Mouse (Mus musculus) left cerebral cortex, postnatal 4 days (tissue): ENCODE results near the gene Rhot2. TPM values are rescaled to one million over a fixed set of nuclear protein-coding genes. Genes with fewer than 3 reads are reported as not detected.
A peak's percentile ranks its signal among the peaks of the same experiment; 100 is the strongest.
"Not testable (repeated sequence)": the region's sequence is repeated elsewhere in the genome, so short reads cannot be mapped to it uniquely, and the experiment has no call there.

Experiments
- DNase-seq: peaks from one replicate; pipeline ENCODE4 v3.0.0-alpha.2; 2022
- intact Hi-C: fragments of 180-260 bp; cut with DNase I; formaldehyde crosslinking; loops from one replicate; pipeline ENCODE4 v1.15.1; 2025
- total RNA-seq, 2 experiments: library from RNA; stranded (reverse); gene quantifications; 2 replicates each; pipeline ENCODE4 v1.2.3; 2021

The Rhot2 gene
- total RNA-seq, 2 experiments from 2014 or later: 58.5 to 65.2 TPM

DNA sequence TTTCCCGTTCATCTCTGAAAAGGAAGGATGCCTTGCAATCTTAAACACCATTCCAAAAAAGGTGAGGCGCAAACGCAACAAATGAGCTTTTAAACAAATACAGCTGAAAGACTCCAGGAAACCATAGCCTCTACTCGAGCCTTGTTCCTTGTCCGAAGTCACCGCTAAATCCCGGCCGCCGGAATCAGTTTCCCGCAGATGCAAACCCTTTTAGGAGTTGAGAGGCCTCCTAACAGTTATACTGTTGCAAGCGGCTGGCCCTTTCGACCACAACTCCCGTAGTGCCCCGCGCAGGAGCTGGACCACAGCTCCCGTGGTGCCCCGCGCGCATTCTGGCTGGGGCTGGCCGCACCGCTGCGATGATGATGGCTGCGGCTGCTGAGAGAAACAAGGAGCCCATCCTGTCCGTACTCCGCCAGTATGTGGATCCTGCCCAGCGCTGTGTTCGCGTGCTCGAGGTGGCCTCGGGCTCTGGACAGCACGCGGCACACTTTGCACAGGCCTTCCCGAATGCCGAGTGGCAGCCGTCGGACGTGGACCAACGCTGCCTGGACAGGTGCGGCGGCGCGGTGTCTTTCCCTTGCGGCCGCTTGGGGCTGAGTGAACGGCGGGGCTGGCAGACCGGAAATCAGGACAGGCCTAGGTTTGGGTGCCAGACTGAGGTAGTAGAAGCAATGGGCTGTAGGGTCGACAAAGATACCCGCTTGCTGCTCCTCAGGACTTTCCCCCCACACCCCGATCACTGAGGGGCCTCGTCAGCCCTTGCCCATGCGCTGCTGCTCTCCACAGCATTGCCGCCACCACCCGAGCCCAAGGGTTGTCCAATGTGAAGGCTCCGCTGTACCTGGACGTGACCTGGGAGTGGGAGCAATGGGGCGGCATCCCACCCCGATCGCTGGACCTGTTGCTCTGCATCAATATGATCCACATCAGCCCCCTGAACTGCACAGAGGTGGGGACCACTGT lies 30.8 kb upstream of the Rhot2 start:
- intact Hi-C loops: no loop called here
- peak; percentile 93 for DNase-seq

- DNase-seq: peak; percentile 92
- intact Hi-C loops: no loop called here
Measured at GRCm38 (mm10) chr17:25874721-25875170, 30.1 kb upstream of the Rhot2 start, which contains the start of gene Mettl26. Mettl26 (plus strand) TSS chr17:25875074.

DNA sequence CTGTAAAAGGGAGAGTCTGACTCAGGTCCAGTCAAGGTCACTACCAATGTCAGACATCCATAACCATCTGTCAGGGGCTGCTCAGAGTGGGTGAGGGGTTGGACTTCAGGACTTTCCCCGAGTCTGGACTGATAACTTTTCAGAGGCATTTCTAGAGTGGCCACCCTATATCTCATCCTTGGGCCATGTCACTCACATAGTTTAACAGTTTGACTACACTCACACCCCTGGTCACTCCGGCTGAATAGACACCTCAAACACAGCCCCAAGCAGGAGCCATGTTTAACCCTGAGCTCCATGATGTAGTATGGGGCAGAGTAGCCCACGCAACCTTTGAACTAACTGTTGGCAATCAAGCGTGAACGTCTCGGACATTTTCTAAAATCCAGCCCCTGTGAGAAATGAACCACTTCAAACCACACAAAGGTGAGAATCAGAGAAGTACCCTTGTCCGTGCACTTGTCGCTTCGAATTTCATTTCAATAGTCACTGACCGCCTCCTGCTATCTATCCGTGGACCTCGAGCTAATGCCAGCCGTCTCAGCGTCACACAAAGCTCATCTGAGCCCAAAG lies 29.6 kb upstream of the Rhot2 start:
- DNase-seq: no peak
- intact Hi-C loops: no loop called here

DNA sequence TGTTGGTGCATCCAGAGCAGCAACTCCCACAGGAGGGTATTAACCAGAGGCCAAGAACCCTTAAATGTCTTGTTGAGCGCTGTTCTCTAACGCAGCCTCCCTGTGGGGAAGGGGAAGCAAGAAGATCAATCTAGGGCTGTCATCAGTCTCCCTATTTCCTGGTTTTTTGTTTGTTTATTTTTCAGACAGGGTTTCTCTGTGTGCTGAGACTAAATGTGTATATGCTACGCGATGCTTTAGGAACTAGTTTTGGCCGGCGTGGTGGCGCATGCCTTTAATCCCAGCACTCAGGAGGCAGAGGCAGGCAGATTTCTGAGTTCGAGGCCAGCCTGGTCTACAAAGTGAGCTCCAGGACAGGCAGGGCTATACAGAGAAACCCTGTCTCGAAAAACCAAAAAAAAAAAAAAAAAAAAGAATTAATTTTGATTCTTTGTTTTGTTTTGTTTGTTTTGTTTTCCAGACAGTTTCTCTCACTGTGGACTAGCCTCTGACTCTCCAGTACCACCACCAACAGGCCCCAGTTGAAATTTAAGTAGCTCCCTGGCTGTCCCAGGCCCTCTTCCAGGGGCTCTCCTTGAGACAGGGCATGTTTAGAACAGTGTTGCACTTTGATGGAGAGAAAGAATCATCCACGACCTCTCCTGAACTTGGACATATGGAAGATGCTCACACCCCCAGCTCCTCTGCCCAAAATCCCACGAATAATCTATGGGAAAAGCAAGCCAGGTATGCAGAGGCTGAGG lies 28.9 kb upstream of the Rhot2 start:
- no peak for DNase-seq
- intact Hi-C loops: no loop called here

- DNase-seq: no peak
- intact Hi-C loops: no loop called here
Measured at GRCm38 (mm10) chr17:25872676-25873075, 28.0 kb upstream of the Rhot2 start.

- intact Hi-C loops, DNase-seq: not testable (repeated sequence)
Measured at GRCm38 (mm10) chr17:25871566-25871965, 26.9 kb upstream of the Rhot2 start.

DNA sequence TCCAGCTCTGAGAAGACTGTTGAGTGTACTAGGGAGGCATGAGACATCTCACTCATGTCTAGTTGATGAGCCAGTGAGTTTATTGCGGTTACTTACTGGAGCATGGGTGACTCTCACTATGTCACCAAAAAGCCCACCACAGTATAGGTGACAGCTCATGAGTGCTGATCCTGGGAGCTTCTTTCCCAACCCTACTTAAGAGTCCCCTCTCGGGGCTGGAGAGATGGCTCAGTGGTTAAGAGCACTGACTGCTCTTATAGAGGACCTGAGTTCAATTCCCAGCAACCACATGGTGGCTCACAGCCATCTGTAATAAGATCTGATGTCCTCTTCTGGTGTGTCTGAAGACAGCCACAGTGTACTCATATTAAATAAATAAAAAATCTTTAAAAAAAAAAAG lies 25.3 kb upstream of the Rhot2 start:
- intact Hi-C loops: no loop called here
- DNase-seq: no peak

DNA sequence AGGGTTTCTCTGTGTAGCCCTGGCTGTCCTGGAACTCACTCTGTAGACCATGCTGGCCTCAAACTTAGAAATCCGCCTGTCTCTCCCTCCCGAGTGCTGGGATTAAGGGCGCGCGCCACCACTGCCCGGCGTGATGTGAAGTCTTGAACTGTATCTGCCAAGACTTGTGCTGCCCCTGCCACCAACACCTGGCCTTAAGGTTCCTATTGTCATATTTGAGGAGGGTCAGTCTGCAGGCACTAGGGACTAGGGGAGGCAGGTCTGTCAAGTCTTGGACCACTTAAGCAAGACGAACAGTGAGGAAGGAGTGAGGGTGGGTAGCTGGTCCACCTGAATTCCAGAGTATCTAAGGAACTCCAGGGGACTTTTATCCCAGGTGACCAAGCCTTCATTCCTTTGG lies 24.8 kb upstream of the Rhot2 start:
- intact Hi-C loops: no loop called here
- DNase-seq: no peak

DNA sequence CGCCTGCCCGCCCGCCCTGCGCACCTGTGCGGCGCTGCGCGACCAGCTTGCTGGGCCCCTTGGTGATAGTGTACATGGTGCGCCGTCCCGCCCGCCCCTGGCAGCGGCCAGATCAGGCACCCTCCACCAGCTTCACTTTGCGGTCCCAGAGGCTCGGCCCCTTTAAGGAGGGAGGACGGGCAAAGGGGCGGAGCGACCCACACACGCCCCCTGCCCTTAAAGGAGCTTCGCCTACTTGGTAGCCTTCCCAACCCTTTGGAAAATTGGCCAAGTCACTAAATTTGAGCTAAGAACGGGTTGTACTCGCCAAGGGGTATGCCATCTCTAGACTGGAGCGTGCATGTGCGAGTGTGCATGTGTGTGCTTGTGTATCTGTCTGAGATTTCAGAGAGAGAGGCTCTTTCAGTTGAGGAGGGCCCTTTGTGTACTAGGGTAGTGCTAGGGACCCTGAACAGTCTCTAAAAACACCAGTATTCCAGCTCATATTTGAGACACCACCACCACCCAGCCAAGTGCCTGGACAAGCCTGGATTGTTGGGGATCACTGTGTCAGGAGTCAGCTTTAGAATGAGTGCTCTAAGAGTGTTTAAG lies 24.0 kb upstream of the Rhot2 start, which contains the start of gene Mcrip2:
Gene Mcrip2 (minus strand): TSS at position 164 of the 591 bp plus-strand sequence.
- intact Hi-C loops: no loop called here
- DNase-seq: peak; percentile 79

- no peak for DNase-seq
- intact Hi-C loops: no loop called here
Measured at GRCm38 (mm10) chr17:25867836-25868600, 23.4 kb upstream of the Rhot2 start.

- intact Hi-C loops: no loop called here
Measured at GRCm38 (mm10) chr17:25867509-25867835, 22.8 kb upstream of the Rhot2 start.

GRCm38 (mm10) chr17:25866172-25866571 lies 21.5 kb upstream of the Rhot2 start:
- intact Hi-C loops: no loop called here
- no peak for DNase-seq

More at GRCm38 (mm10) chr17:25867509-25867835, 22.8 kb upstream of the Rhot2 start:
- DNase-seq: no peak

DNA sequence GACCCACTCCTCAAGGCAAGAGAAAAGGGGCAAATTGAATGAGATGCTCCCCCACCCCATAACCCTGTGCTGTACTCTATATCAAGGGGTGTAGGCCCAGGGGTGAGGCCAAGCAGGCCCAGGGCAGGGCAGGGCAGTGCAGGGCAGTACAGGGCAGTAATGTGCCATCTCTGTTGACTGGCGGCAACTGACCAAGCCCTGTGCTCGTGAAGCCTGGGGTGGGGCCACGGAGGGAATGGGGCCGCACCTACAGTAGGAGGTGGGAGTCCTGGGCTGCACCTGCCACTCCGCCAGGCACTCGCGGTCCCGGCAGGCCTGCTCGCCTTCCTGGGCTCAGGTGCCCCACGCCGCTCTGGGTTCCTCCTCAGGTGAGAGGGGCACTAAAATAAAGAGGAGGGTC lies 20.6 kb upstream of the Rhot2 start:
- DNase-seq: no peak
- intact Hi-C loops: no loop called here

- no peak for DNase-seq
- intact Hi-C loops: no loop called here
Measured at GRCm38 (mm10) chr17:25864311-25864710, 19.7 kb upstream of the Rhot2 start.

DNA sequence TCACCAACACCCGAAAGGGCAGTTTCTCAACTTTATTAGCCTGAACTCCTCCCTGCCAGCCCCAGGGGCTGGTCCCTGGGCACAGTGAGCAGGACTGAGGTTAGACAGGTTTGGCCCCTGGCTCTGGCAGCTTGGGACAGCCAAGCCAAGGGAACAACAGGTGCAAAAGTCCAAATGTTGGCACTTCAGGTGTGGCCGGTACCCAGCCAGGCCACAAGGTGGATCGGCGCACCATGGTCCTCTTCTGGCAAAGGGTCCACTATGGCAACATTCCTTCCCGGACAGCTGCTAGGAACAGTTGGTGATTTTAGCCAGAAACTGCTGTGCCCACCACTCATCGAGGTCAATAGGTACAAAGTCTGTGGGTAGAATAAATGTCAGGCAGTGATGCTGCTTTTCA lies 19.0 kb upstream of the Rhot2 start:
- intact Hi-C loops: no loop called here
- no peak for DNase-seq

DNA sequence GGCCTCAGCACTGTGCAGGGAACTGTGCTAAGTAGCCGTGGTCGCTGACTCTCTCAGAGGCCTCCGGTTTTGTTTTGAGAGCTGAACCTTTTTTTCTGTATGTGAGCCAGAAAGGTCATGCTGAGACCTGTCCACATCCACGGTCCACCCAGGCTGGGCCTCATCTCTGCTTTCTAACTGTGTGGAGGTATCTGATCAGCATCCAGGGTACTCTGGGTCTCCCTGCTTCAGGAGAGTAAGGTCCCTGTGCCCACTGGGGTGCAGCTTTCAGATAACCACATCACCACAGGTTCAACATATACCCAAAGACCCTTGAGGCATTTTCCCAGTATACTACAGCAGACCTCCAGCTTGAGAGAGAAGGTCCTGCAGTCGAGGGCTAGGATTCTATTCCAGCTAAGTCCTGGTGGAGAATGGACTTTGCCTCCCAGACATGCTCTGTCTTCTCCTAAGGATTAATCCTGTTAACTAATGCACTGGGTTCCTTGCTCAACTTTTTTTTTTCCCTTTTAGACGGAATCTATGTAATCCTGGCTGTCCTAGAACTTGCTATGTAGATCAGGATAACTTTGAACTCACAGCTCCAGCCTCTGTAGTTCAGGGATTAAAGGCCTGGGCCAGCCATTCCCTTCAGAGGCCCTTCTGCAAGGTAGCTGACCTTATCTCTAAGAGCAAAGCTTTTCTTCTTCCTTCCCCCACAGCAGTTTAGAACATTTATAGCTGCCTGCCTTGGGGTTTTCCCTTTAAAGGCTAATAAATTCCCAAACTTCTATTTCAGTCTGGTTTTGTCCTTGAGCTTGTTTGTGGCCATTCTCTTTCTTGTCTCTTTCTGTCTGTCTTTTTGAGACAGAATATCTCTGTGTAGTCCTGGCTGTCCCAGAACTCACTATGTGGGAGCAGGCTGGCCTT lies 17.3 kb upstream of the Rhot2 start:
- DNase-seq: no peak
- intact Hi-C loops: no loop called here

DNA sequence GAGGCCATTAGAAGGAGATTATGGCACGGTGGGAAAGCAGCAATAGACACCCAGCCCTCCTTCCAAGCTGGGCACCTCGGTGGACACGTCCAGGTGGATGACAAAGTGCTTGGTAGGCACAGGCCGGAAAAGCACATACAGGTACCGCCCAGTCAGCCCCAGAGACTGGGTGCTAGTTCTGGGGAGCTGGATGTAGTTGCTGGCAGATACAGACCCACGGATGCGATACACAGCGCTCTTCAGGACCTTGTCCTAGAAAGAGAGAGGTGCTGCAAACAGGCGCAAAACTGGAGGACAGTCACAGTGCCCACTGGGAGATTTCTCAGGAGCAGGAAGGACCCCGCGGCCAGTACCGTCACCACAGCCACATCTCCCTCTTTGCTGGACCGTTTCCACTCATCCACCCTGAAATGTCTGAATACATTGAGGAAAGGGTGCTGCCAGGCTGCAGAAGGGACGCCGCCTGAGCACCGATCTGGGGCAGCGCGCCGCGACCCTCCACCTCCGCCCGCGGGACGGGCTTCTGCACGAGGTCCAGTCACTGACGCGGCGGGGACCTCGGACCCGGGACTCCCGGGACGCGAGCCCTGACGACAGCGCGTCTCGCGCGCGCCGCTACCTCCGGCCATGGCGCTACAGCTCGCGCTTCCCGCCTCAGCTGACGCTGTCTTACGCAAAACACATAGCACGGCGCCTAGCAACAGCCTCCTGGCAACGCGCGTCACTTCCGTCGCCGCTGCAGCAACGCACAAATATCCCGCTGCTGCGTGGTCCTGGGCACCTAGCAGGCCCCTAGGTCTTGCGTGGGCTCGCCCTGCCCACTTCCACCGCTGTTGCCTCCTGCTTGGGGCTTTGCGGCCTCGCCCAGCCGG lies 16.4 kb upstream of the Rhot2 start, which contains the start of gene Wdr90:
Gene Wdr90 (minus strand): TSS at position 670 of the 872 bp plus-strand sequence.
- DNase-seq: peak; percentile 90
- intact Hi-C loops: no loop called here

DNA sequence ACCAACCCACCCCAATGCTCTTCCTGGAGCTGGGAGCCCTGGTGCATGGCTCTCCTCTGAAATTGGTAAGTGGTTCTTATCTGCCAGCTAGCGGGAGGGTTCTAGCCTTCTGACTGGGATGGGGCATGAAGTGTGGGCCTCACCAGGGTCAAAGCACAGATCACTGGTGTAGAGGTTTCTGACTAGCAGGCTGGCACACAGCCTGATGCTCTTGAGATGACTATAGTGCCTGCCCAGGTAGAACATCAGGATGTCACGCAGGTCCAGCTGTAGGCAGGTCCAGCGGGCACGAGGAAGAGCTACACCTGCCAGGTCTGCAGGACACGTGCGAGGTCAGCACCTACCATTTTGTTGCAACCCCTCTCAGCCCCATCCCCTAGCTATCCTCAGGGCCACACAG lies 15.6 kb upstream of the Rhot2 start:
- DNase-seq: no peak
- intact Hi-C loops: no loop called here
